20 mouse cellular contexts compared by ENCODE assay signal in the genomic region with DNA sequence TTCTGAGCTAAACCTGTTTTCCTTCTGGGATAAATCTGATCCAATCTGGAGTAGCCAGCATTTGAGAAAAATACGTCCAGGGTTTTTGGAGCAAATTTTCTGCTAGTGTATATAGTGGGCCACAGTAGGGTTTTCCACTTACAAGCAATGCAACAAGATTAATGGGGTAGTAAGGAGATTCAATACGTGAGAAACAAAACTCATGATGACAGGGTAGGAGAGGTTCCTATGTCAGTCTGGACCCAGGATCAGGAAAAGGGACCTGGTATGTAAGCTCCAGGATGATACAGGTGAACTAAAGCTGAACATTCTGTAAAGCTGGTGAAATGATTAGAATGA. TPM values are rescaled to one million over a fixed set of nuclear protein-coding genes. Genes with fewer than 3 reads are reported as not detected.
DNase-seq lines count a peak whose midpoint lies in the region; ATAC-seq lines count a peak whose summit lies in the region.
"Not testable (repeated sequence)": the region's sequence is repeated elsewhere in the genome, so short reads cannot be mapped to it uniquely, and the experiment has no call there.
"Had no signal": no experiment of that assay in that cellular context is flagged by ENCODE, and none has a peak within 500 bp of the region (broad histone marks: within the 10 kb centered on the region; RNA-seq: fewer than 3 reads in every experiment).

No protein-coding gene starts in this region.

- not testable (repeated sequence) for H3K4me2 ChIP-seq in embryonic facial prominence, embryonic 15.5 days (replicated peaks); forebrain, embryonic 14.5 days (ENCODE audit: low read length); hindbrain, embryonic 11.5 days (replicated peaks; ENCODE audit: low read depth, low read length); intestine, embryonic 14.5 days (ENCODE audit: low read length); liver, embryonic 11.5 days; midbrain, embryonic 15.5 days; neural tube, embryonic 13.5 days

- H3K9ac ChIP-seq in embryonic facial prominence, embryonic 15.5 days; forebrain, embryonic 14.5 days (ENCODE audit: low read length); hindbrain, embryonic 11.5 days (ENCODE audit: low read depth, low read length); intestine, embryonic 14.5 days (ENCODE audit: low read length); liver, embryonic 11.5 days (ENCODE audit: low read depth, low read length); midbrain, embryonic 15.5 days; neural tube, embryonic 13.5 days: not testable (repeated sequence)

- not testable (repeated sequence) for H3K36me3 ChIP-seq in embryonic facial prominence, embryonic 15.5 days; forebrain, embryonic 14.5 days (ENCODE audit: control insufficient read depth, insufficient read depth, low read length); hindbrain, embryonic 11.5 days (ENCODE audit: control insufficient read depth, insufficient read depth, low read length); intestine, embryonic 14.5 days (ENCODE audit: control insufficient read depth, insufficient read depth, low read length); liver, embryonic 11.5 days (ENCODE audit: control insufficient read depth, insufficient read depth, low read length); midbrain, embryonic 15.5 days (replicated peaks); neural tube, embryonic 13.5 days

- H3K27ac ChIP-seq in embryonic facial prominence, embryonic 15.5 days (replicated peaks); forebrain, embryonic 14.5 days (ENCODE audit: low read depth, low read length); hindbrain, embryonic 11.5 days (ENCODE audit: low read depth, low read length); intestine, embryonic 14.5 days (ENCODE audit: low read depth); liver, embryonic 11.5 days (ENCODE audit: low read depth, low read length); midbrain, embryonic 15.5 days; neural tube, embryonic 13.5 days (replicated peaks): not testable (repeated sequence)

- H3K4me1 ChIP-seq in embryonic facial prominence, embryonic 15.5 days; forebrain, embryonic 14.5 days (ENCODE audit: control insufficient read depth, insufficient read depth, low read length); hindbrain, embryonic 11.5 days (replicated peaks; ENCODE audit: control insufficient read depth, insufficient read depth, low read length); intestine, embryonic 14.5 days (replicated peaks; ENCODE audit: control insufficient read depth, insufficient read depth, low read length); liver, embryonic 11.5 days (replicated peaks; ENCODE audit: control insufficient read depth, insufficient read depth, low read length); midbrain, embryonic 15.5 days; neural tube, embryonic 13.5 days (replicated peaks): not testable (repeated sequence)

- 0 out of 2 replicates have a peak, but pooled peaks have one; percentile 4 for ATAC-seq in embryonic facial prominence, embryonic 15.5 days (ENCODE audit: insufficient number of reproducible peaks, low FRiP score, low TSS enrichment, low read depth)
- 0 out of 2 replicates have a peak, but pooled peaks have one; percentile 7 for ATAC-seq in forebrain, embryonic 14.5 days
- ATAC-seq in hindbrain, embryonic 11.5 days (ENCODE audit: low FRiP score): peak; percentile 46
- peak; percentile 41 for ATAC-seq in intestine, embryonic 14.5 days (replicated peaks; ENCODE audit: low FRiP score, low TSS enrichment, low read depth)
- ATAC-seq in liver, embryonic 11.5 days (replicated peaks; ENCODE audit: low FRiP score): peak; percentile 19
- peak; percentile 65 for ATAC-seq in midbrain, embryonic 15.5 days (replicated peaks)
- peak; percentile 64 for ATAC-seq in neural tube, embryonic 13.5 days (ENCODE audit: low read depth)

- not testable (repeated sequence) for H3K9me3 ChIP-seq in embryonic facial prominence, embryonic 15.5 days (replicated peaks); forebrain, embryonic 14.5 days (replicated peaks; ENCODE audit: control insufficient read depth, low read length); hindbrain, embryonic 11.5 days (ENCODE audit: control insufficient read depth, low read length); intestine, embryonic 14.5 days (ENCODE audit: control insufficient read depth, low read length); liver, embryonic 11.5 days (ENCODE audit: control insufficient read depth, low read length); midbrain, embryonic 15.5 days; neural tube, embryonic 13.5 days

- no CpG with 5 or more reads among the region's 2 CpGs for WGBS in embryonic facial prominence, embryonic 15.5 days
- no CpG with 5 or more reads among the region's 2 CpGs for WGBS in forebrain, embryonic 14.5 days
- WGBS in hindbrain, embryonic 11.5 days: no CpG with 5 or more reads among the region's 2 CpGs
- WGBS in intestine, embryonic 14.5 days: no CpG with 5 or more reads among the region's 2 CpGs
- no CpG with 5 or more reads among the region's 2 CpGs for WGBS in liver, embryonic 11.5 days
- no CpG with 5 or more reads among the region's 2 CpGs for WGBS in midbrain, embryonic 15.5 days
- no CpG with 5 or more reads among the region's 2 CpGs for WGBS in neural tube, embryonic 13.5 days

- H3K27me3 ChIP-seq in embryonic facial prominence, embryonic 15.5 days; forebrain, embryonic 14.5 days (replicated peaks; ENCODE audit: control insufficient read depth, insufficient read depth, low read length); hindbrain, embryonic 11.5 days (ENCODE audit: control insufficient read depth, insufficient read depth, low read length); intestine, embryonic 14.5 days (replicated peaks; ENCODE audit: control insufficient read depth, insufficient read depth, low read length); liver, embryonic 11.5 days (replicated peaks; ENCODE audit: control insufficient read depth, insufficient read depth, low read length); midbrain, embryonic 15.5 days (replicated peaks); neural tube, embryonic 13.5 days: not testable (repeated sequence)

- not testable (repeated sequence) for DNase-seq in forebrain, embryonic 14.5 days (ENCODE audit: low spot score); hindbrain, embryonic 11.5 days (ENCODE audit: low spot score); intestine, embryonic 14.5 days (ENCODE audit: low spot score); liver, embryonic 11.5 days (ENCODE audit: low spot score)

- not testable (repeated sequence) for H3K4me3 ChIP-seq in embryonic facial prominence, embryonic 15.5 days (replicated peaks); forebrain, embryonic 14.5 days (ENCODE audit: low read depth, low read length); hindbrain, embryonic 11.5 days (ENCODE audit: low read depth, low read length); intestine, embryonic 14.5 days (ENCODE audit: low read depth, low read length); liver, embryonic 11.5 days (ENCODE audit: low read depth, low read length); midbrain, embryonic 15.5 days; neural tube, embryonic 13.5 days

RNA-seq across cellular contexts. Expression of a gene that starts 0.3 kb away (rescaled TPM):
- 16.1 and 16.4 TPM in 2 replicates for polyA plus RNA-seq in embryonic facial prominence, embryonic 15.5 days (2015; fragmentation: Nextera tagmentation; extraction: Ambion mirVana)
- 28.7 and 29.8 TPM in 2 replicates for polyA plus RNA-seq in forebrain, embryonic 14.5 days (2014; fragmentation: Nextera tagmentation; extraction: Ambion mirVana)
- polyA plus RNA-seq in hindbrain, embryonic 11.5 days (2014; fragmentation: Nextera tagmentation; extraction: Ambion mirVana): 18.9 and 20.7 TPM in 2 replicates
- polyA plus RNA-seq in intestine, embryonic 14.5 days (2014; fragmentation: Nextera tagmentation; extraction: Ambion mirVana): 16.8 and 18.0 TPM in 2 replicates
- polyA plus RNA-seq in liver, embryonic 11.5 days (2014; fragmentation: Nextera tagmentation; extraction: Ambion mirVana): 9.9 and 11.0 TPM in 2 replicates
- 25.7 and 28.0 TPM in 2 replicates for polyA plus RNA-seq in midbrain, embryonic 15.5 days (2015; fragmentation: Nextera tagmentation; extraction: Ambion mirVana)
- polyA plus RNA-seq in neural tube, embryonic 13.5 days (2015; fragmentation: Nextera tagmentation; extraction: Ambion mirVana): 22.5 and 24.4 TPM in 2 replicates

RNA-seq across cellular contexts. Expression of a gene that starts 9.2 kb away (rescaled TPM):
- 0.03 and 0.12 TPM in 2 replicates for polyA plus RNA-seq in embryonic facial prominence, embryonic 15.5 days (2015; fragmentation: Nextera tagmentation; extraction: Ambion mirVana)
- polyA plus RNA-seq in forebrain, embryonic 14.5 days (2014; fragmentation: Nextera tagmentation; extraction: Ambion mirVana): 0.04 TPM in 1 of 2 replicates, not detected in the other
- 0.03 and 0.05 TPM in 2 replicates for polyA plus RNA-seq in hindbrain, embryonic 11.5 days (2014; fragmentation: Nextera tagmentation; extraction: Ambion mirVana)
- 0.04 TPM in 1 of 2 replicates, not detected in the other for polyA plus RNA-seq in intestine, embryonic 14.5 days (2014; fragmentation: Nextera tagmentation; extraction: Ambion mirVana)
- polyA plus RNA-seq in liver, embryonic 11.5 days (2014; fragmentation: Nextera tagmentation; extraction: Ambion mirVana): 0.04 and 0.06 TPM in 2 replicates
- 0.04 TPM in 2 replicates for polyA plus RNA-seq in midbrain, embryonic 15.5 days (2015; fragmentation: Nextera tagmentation; extraction: Ambion mirVana)
- polyA plus RNA-seq in neural tube, embryonic 13.5 days (2015; fragmentation: Nextera tagmentation; extraction: Ambion mirVana): 0.03 and 0.07 TPM in 2 replicates
- polyA plus RNA-seq: embryonic facial prominence, embryonic 12.5 days; heart, adult 2 months; large intestine, adult 2 months; liver, embryonic 14.5 days; lung, embryonic 15.5 days; small intestine, adult 2 months; urinary bladder, adult 2 months had no signal

RNA-seq across cellular contexts. Expression of a gene that starts 33.8 kb away (rescaled TPM):
- polyA plus RNA-seq in embryonic facial prominence, embryonic 15.5 days (2015; fragmentation: Nextera tagmentation; extraction: Ambion mirVana): not detected in 2 replicates
- polyA plus RNA-seq in forebrain, embryonic 14.5 days (2014; fragmentation: Nextera tagmentation; extraction: Ambion mirVana): not detected in 2 replicates
- polyA plus RNA-seq in hindbrain, embryonic 11.5 days (2014; fragmentation: Nextera tagmentation; extraction: Ambion mirVana): 0.06 TPM in 1 of 2 replicates, not detected in the other
- not detected in 2 replicates for polyA plus RNA-seq in intestine, embryonic 14.5 days (2014; fragmentation: Nextera tagmentation; extraction: Ambion mirVana)
- not detected in 2 replicates for polyA plus RNA-seq in liver, embryonic 11.5 days (2014; fragmentation: Nextera tagmentation; extraction: Ambion mirVana)
- polyA plus RNA-seq in midbrain, embryonic 15.5 days (2015; fragmentation: Nextera tagmentation; extraction: Ambion mirVana): not detected in 2 replicates
- polyA plus RNA-seq in neural tube, embryonic 13.5 days (2015; fragmentation: Nextera tagmentation; extraction: Ambion mirVana): 0.06 TPM in 1 of 2 replicates, not detected in the other
- polyA plus RNA-seq: embryonic facial prominence, embryonic 12.5 days; heart, embryonic 13.5 days; hindbrain, embryonic 10.5 days; inflammation-experienced regulatory T-cells, adult 6 months; large intestine, adult 2 months; limb, embryonic 15.5 days; lung, embryonic 15.5 days; midbrain, embryonic 10.5 days; stomach, embryonic 14.5 days had no signal

RNA-seq across cellular contexts. Expression of a gene that starts 34.1 kb away (rescaled TPM):
- 12.8 and 13.6 TPM in 2 replicates for polyA plus RNA-seq in embryonic facial prominence, embryonic 15.5 days (2015; fragmentation: Nextera tagmentation; extraction: Ambion mirVana)
- polyA plus RNA-seq in forebrain, embryonic 14.5 days (2014; fragmentation: Nextera tagmentation; extraction: Ambion mirVana): 14.0 and 15.3 TPM in 2 replicates
- polyA plus RNA-seq in hindbrain, embryonic 11.5 days (2014; fragmentation: Nextera tagmentation; extraction: Ambion mirVana): 9.8 and 10.4 TPM in 2 replicates
- polyA plus RNA-seq in intestine, embryonic 14.5 days (2014; fragmentation: Nextera tagmentation; extraction: Ambion mirVana): 8.2 and 9.6 TPM in 2 replicates
- 4.8 and 6.1 TPM in 2 replicates for polyA plus RNA-seq in liver, embryonic 11.5 days (2014; fragmentation: Nextera tagmentation; extraction: Ambion mirVana)
- polyA plus RNA-seq in midbrain, embryonic 15.5 days (2015; fragmentation: Nextera tagmentation; extraction: Ambion mirVana): 21.5 TPM in 2 replicates
- 18.8 and 22.0 TPM in 2 replicates for polyA plus RNA-seq in neural tube, embryonic 13.5 days (2015; fragmentation: Nextera tagmentation; extraction: Ambion mirVana)

Comparison
In these comparisons a context has a peak if more than half of its experiments do, and no peak if none do; other contexts are left out.
1. ATAC-seq: peak in every context shown above with its lines; median percentile 65 in midbrain, embryonic 15.5 days; 64 in neural tube, embryonic 13.5 days; 46 in hindbrain, embryonic 11.5 days; 41 in intestine, embryonic 14.5 days; 19 in liver, embryonic 11.5 days; 7 in forebrain, embryonic 14.5 days; 4 in embryonic facial prominence, embryonic 15.5 days.